ENCODE assay signal across 8 mouse cellular contexts in genomic region chrX:99975985-99976924, GRCm38 (mm10). TPM values are rescaled to one million over a fixed set of nuclear protein-coding genes. Genes with fewer than 3 reads are reported as not detected.
DNase-seq lines count a peak whose midpoint lies in the region; ATAC-seq and TF ChIP-seq lines count a peak whose summit lies in the region.

No protein-coding gene starts in this region.

- peak overlapping the region; percentile 49 for H3K4me3 ChIP-seq in intestine, embryonic 15.5 days (replicated peaks)
- H3K4me3 ChIP-seq in liver, embryonic 14.5 days (ENCODE audit: insufficient read depth in 1 of 2, low read depth in 2 of 2, low read length in 2 of 2), result peak overlapping the region; percentile 46 to 58

- 22% methylated on average over 48 of the region's 48 CpGs for WGBS in intestine, embryonic 15.5 days
- WGBS in liver, embryonic 14.5 days (ENCODE audit: insufficient replicate concordance), result 15% methylated on average over 48 of the region's 48 CpGs

- peak; percentile 46 for ATAC-seq in common myeloid progenitor, adult 5-6 weeks (replicated peaks; ENCODE audit: low read depth, poor library complexity, severe bottlenecking)
- peak; percentile 51 for ATAC-seq in granulocyte monocyte progenitor cell, adult 5-6 weeks (replicated peaks; ENCODE audit: poor library complexity, severe bottlenecking)
- peak; percentile 58 for ATAC-seq in intestine, embryonic 15.5 days
- ATAC-seq in liver, embryonic 14.5 days (ENCODE audit: insufficient read depth), result peak; percentile 19; the same call in 1 of the 2 replicates

- H3K9me3 ChIP-seq in intestine, embryonic 15.5 days, result no peaks in the 10 kb centered on the region
- no peaks in the 10 kb centered on the region for H3K9me3 ChIP-seq in liver, embryonic 14.5 days (ENCODE audit: control insufficient read depth, low read length)

- no peak overlapping the region for H3K27ac ChIP-seq in intestine, embryonic 15.5 days
- no peak overlapping the region for H3K27ac ChIP-seq in liver, embryonic 14.5 days

- peak overlapping the region; percentile 92 for H3K4me2 ChIP-seq in intestine, embryonic 15.5 days (replicated peaks)
- peak overlapping the region; percentile 74 for H3K4me2 ChIP-seq in liver, embryonic 14.5 days (ENCODE audit: low read depth)

- no peaks in the 10 kb centered on the region for H3K36me3 ChIP-seq in intestine, embryonic 15.5 days
- H3K36me3 ChIP-seq in liver, embryonic 14.5 days (replicated peaks; ENCODE audit: control insufficient read depth, insufficient read depth, low read depth), result no peaks in the 10 kb centered on the region

- no peak for TF ChIP-seq CTCF in liver, embryonic 14.5 days (IDR thresholded peaks at IDR 0.05; ENCODE audit: low read depth)

- peak overlapping the region; percentile 39 for H3K9ac ChIP-seq in intestine, embryonic 15.5 days
- peak overlapping the region; percentile 48 for H3K9ac ChIP-seq in liver, embryonic 14.5 days (replicated peaks)

- no peak for TF ChIP-seq EP300 in liver, embryonic 14.5 days (IDR thresholded peaks at IDR 0.05; ENCODE audit: low read depth)

- DNase-seq in right cerebral cortex, postnatal 14 days, result peak; percentile 6
- DNase-seq in right cerebral cortex, postnatal 25 days, result no peak
- no peak for DNase-seq in liver, embryonic 14.5 days (ENCODE audit: low read depth in 3 of 3, low spot score in 3 of 3)
- peak; percentile 34 for DNase-seq in neural tube, embryonic 10.5 days (ENCODE audit: extremely low spot score, low spot score)
- peak; percentile 6 for DNase-seq in urinary bladder, postnatal 14 days (ENCODE audit: low spot score)

- H3K4me1 ChIP-seq in intestine, embryonic 15.5 days (replicated peaks), result no peaks in the 10 kb centered on the region
- no peaks in the 10 kb centered on the region; a peak in 1 of 4 replicates for H3K4me1 ChIP-seq in liver, embryonic 14.5 days (replicated peaks; ENCODE audit: control insufficient read depth in 2 of 2, insufficient read depth in 2 of 2, low read length in 1 of 2)

- H3K27me3 ChIP-seq in intestine, embryonic 15.5 days (replicated peaks), result peaks cover 8% of the 10 kb centered on the region
- H3K27me3 ChIP-seq in liver, embryonic 14.5 days (ENCODE audit: control insufficient read depth, insufficient read depth, low read length), result no peaks in the 10 kb centered on the region

RNA-seq across cellular contexts. Expression of gene Eda, which starts 0.8 kb away (rescaled TPM):
- total RNA-seq in common myeloid progenitor, adult 5-6 weeks (2017), result 0.96 and 1.1 TPM in 2 replicates
- 0.30 TPM in 1 of 2 replicates, not detected in the other for total RNA-seq in granulocyte monocyte progenitor cell, adult 5-6 weeks (2014; fragmentation: Nextera tagmentation)
- 0.17 and 0.67 TPM in 2 replicates for total RNA-seq in granulocyte monocyte progenitor cell, adult 5-6 weeks (2017)
- polyA plus RNA-seq in intestine, embryonic 15.5 days (2015; fragmentation: Nextera tagmentation; extraction: Ambion mirVana), result 0.90 and 1.1 TPM in 2 replicates
- polyA plus RNA-seq in liver, embryonic 14.5 days (2012; rRNA removed), result 0.74 and 0.75 TPM in 2 replicates
- 0.52 and 0.71 TPM in 2 replicates for polyA plus RNA-seq in liver, embryonic 14.5 days (2014; fragmentation: Nextera tagmentation; extraction: Ambion mirVana)

Comparison
In these comparisons a context has a peak if more than half of its experiments do, and no peak if none do; other contexts are left out.
1. DNase-seq: peak in right cerebral cortex, postnatal 14 days (single experiment), neural tube, embryonic 10.5 days (single experiment) and urinary bladder, postnatal 14 days (single experiment); none in right cerebral cortex, postnatal 25 days (single experiment) and liver, embryonic 14.5 days (0 of 3).
2. Peak in every context shown above with its lines, with median percentiles within 50 percentile points of each other: ATAC-seq.